24 mouse cellular contexts compared by ENCODE assay signal in the genomic region with DNA sequence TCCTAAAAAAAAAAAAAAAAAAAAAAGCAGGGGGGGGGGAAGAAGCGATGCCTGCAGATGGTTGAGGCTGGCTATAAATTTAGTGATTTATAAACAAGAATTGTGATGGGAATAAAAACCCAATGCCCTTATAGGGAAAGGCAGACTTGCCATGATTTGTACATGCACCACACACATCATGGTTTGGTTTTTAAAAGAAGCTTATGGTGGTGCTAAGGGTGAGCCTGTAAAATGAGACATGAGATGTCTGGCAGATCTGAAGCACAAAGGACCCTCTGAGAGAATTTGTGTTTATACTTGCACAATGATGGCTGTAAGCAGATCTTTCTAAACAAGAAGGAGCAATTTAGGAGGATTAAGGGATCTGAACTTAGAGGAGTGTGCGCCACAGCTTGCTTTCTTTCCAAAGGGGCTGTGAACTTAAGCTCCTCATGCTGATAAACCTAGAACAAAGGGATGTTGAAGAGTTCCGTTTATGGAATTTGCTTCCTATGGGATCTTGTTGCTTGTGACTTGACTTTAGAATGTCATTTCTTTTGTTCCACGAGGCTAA.
DNase-seq lines count a peak whose midpoint lies in the region; ATAC-seq and TF ChIP-seq lines count a peak whose summit lies in the region.
"Had no signal": no experiment of that assay in that cellular context is flagged by ENCODE, and none has a peak within 500 bp of the region (broad histone marks: within the 10 kb centered on the region; RNA-seq: fewer than 3 reads in every experiment).

No protein-coding gene starts in this region.

- H3K9me3 ChIP-seq in hindbrain, embryonic 10.5 days: no peaks in the 10 kb centered on the region
- H3K9me3 ChIP-seq in hindbrain, postnatal 0 days (ENCODE audit: low read length): no peaks in the 10 kb centered on the region
- H3K9me3 ChIP-seq in midbrain, embryonic 12.5 days: no peaks in the 10 kb centered on the region
- H3K9me3 ChIP-seq in midbrain, embryonic 13.5 days: no peaks in the 10 kb centered on the region
- H3K9me3 ChIP-seq in embryonic facial prominence, embryonic 15.5 days (replicated peaks): no peaks in the 10 kb centered on the region
- H3K9me3 ChIP-seq: heart, embryonic 10.5 days; hindbrain, embryonic 15.5 days; intestine, embryonic 15.5 days; limb, embryonic 12.5 days had no signal

- H3K4me2 ChIP-seq in hindbrain, postnatal 0 days (ENCODE audit: low read depth, low read length): no peak overlapping the region
- no peak overlapping the region for H3K4me2 ChIP-seq in midbrain, embryonic 12.5 days (replicated peaks)
- H3K4me2 ChIP-seq in midbrain, embryonic 13.5 days (replicated peaks): no peak overlapping the region
- no peak overlapping the region for H3K4me2 ChIP-seq in embryonic facial prominence, embryonic 15.5 days (replicated peaks)
- H3K4me2 ChIP-seq: hindbrain, embryonic 15.5 days; intestine, embryonic 15.5 days; limb, embryonic 12.5 days; liver, embryonic 11.5 days had no signal

- WGBS in hindbrain, embryonic 10.5 days: 60% methylated on average over 4 of the region's 4 CpGs
- WGBS in hindbrain, postnatal 0 days: 54% methylated on average over 4 of the region's 4 CpGs
- 7% methylated on average over 4 of the region's 4 CpGs for WGBS in midbrain, embryonic 12.5 days
- WGBS in midbrain, embryonic 13.5 days: 12% methylated on average over 4 of the region's 4 CpGs
- WGBS in embryonic facial prominence, embryonic 15.5 days: 26% methylated on average over 4 of the region's 4 CpGs

- no peak overlapping the region for H3K9ac ChIP-seq in hindbrain, postnatal 0 days (replicated peaks; ENCODE audit: low read length)
- no peak overlapping the region for H3K9ac ChIP-seq in midbrain, embryonic 12.5 days (replicated peaks)
- H3K9ac ChIP-seq in midbrain, embryonic 13.5 days (replicated peaks): no peak overlapping the region
- H3K9ac ChIP-seq in embryonic facial prominence, embryonic 15.5 days: no peak overlapping the region
- H3K9ac ChIP-seq: hindbrain, embryonic 15.5 days; intestine, embryonic 15.5 days; limb, embryonic 12.5 days; liver, postnatal 0 days had no signal

- H3K36me3 ChIP-seq in hindbrain, embryonic 10.5 days: no peaks in the 10 kb centered on the region
- no peaks in the 10 kb centered on the region for H3K36me3 ChIP-seq in hindbrain, postnatal 0 days (ENCODE audit: insufficient read depth, low read length)
- no peaks in the 10 kb centered on the region for H3K36me3 ChIP-seq in midbrain, embryonic 12.5 days
- no peaks in the 10 kb centered on the region for H3K36me3 ChIP-seq in midbrain, embryonic 13.5 days
- no peaks in the 10 kb centered on the region for H3K36me3 ChIP-seq in embryonic facial prominence, embryonic 15.5 days
- H3K36me3 ChIP-seq: heart, embryonic 10.5 days; hindbrain, embryonic 15.5 days; intestine, embryonic 15.5 days; limb, embryonic 12.5 days had no signal

- no peak for ATAC-seq in hindbrain, postnatal 0 days
- ATAC-seq in midbrain, embryonic 12.5 days (ENCODE audit: low FRiP score, low read depth): peak; percentile 52
- no peak for ATAC-seq in midbrain, embryonic 13.5 days
- ATAC-seq in embryonic facial prominence, embryonic 15.5 days (ENCODE audit: insufficient number of reproducible peaks, low FRiP score, low TSS enrichment, low read depth): 0 out of 2 replicates have a peak, but pooled peaks have one; percentile 24
- ATAC-seq: CD4-positive, CD25-positive, alpha-beta regulatory T cell, adult 4 months; forebrain, embryonic 14.5 days; intestine, embryonic 15.5 days; liver, postnatal 0 days had no signal

- H3K27ac ChIP-seq in hindbrain, embryonic 10.5 days: 0 out of 2 replicates have a peak overlapping the region, but pooled peaks have one; percentile 16
- no peak overlapping the region for H3K27ac ChIP-seq in hindbrain, postnatal 0 days
- H3K27ac ChIP-seq in midbrain, embryonic 12.5 days (replicated peaks): no peak overlapping the region
- H3K27ac ChIP-seq in midbrain, embryonic 13.5 days: no peak overlapping the region
- no peak overlapping the region for H3K27ac ChIP-seq in embryonic facial prominence, embryonic 15.5 days (replicated peaks)
- H3K27ac ChIP-seq: heart, embryonic 10.5 days; hindbrain, embryonic 15.5 days; intestine, embryonic 15.5 days; limb, embryonic 12.5 days; macrophage had no signal

- peaks cover 20% of the 10 kb centered on the region for H3K4me1 ChIP-seq in hindbrain, embryonic 10.5 days (replicated peaks)
- H3K4me1 ChIP-seq in hindbrain, postnatal 0 days (ENCODE audit: insufficient read depth, low read length): no peaks in the 10 kb centered on the region
- H3K4me1 ChIP-seq in midbrain, embryonic 12.5 days: peaks cover 11% of the 10 kb centered on the region; the same call in 1 of the 2 replicates
- H3K4me1 ChIP-seq in midbrain, embryonic 13.5 days (replicated peaks): peaks cover 13% of the 10 kb centered on the region; the same call in 1 of the 2 replicates
- H3K4me1 ChIP-seq in embryonic facial prominence, embryonic 15.5 days: peaks cover 6% of the 10 kb centered on the region; the same call in 1 of the 2 replicates
- H3K4me1 ChIP-seq: hindbrain, embryonic 15.5 days; intestine, embryonic 15.5 days had no signal

- DNase-seq in hindbrain, embryonic 10.5 days (ENCODE audit: low spot score): no peak
- DNase-seq in hindbrain, postnatal 0 days (ENCODE audit: low spot score): no peak
- DNase-seq in embryo, embryonic 11 days: peak; percentile 24
- no peak for DNase-seq in heart, adult 8-10 months (ENCODE audit: low spot score)
- DNase-seq in thymus, adult 18-20 months: no peak
- DNase-seq: cerebellum, adult 9-11 months; heart, postnatal 4 days; kidney, adult 8-10 months; kidney, postnatal 10 days; layer of hippocampus, postnatal 36 days; liver, postnatal 0 days; thymus, postnatal 36 days had no signal

- H3K27me3 ChIP-seq in hindbrain, embryonic 10.5 days (ENCODE audit: insufficient read depth, poor library complexity, severe bottlenecking): no peaks in the 10 kb centered on the region
- no peaks in the 10 kb centered on the region for H3K27me3 ChIP-seq in hindbrain, postnatal 0 days (ENCODE audit: insufficient read depth, low read length)
- peaks cover 22% of the 10 kb centered on the region for H3K27me3 ChIP-seq in midbrain, embryonic 12.5 days
- peaks cover 19% of the 10 kb centered on the region for H3K27me3 ChIP-seq in midbrain, embryonic 13.5 days
- no peaks in the 10 kb centered on the region for H3K27me3 ChIP-seq in embryonic facial prominence, embryonic 15.5 days
- H3K27me3 ChIP-seq: hindbrain, embryonic 15.5 days; intestine, embryonic 15.5 days; limb, embryonic 12.5 days had no signal

- H3K4me3 ChIP-seq in hindbrain, embryonic 10.5 days: no peak overlapping the region
- no peak overlapping the region for H3K4me3 ChIP-seq in hindbrain, postnatal 0 days (ENCODE audit: low read length)
- H3K4me3 ChIP-seq in midbrain, embryonic 12.5 days: no peak overlapping the region
- H3K4me3 ChIP-seq in midbrain, embryonic 13.5 days (replicated peaks): no peak overlapping the region
- H3K4me3 ChIP-seq in embryonic facial prominence, embryonic 15.5 days (replicated peaks): no peak overlapping the region
- H3K4me3 ChIP-seq: erythroblast, embryonic 14.5 days; heart, embryonic 10.5 days; hindbrain, embryonic 15.5 days; intestine, embryonic 15.5 days; limb, embryonic 12.5 days had no signal

- TF ChIP-seq CTCF in hindbrain, postnatal 0 days (IDR thresholded peaks at IDR 0.05; ENCODE audit: low read depth): no peak

Comparison
In these comparisons a context has a peak if more than half of its experiments do, and no peak if none do; other contexts are left out.
1. ATAC-seq: peak in midbrain, embryonic 12.5 days (single experiment) and embryonic facial prominence, embryonic 15.5 days (single experiment); none in hindbrain, postnatal 0 days (single experiment) and midbrain, embryonic 13.5 days (single experiment).